Mouse (Mus musculus) CH12.LX (cell line): ENCODE results near the gene Egfl8. TPM values are rescaled to one million over a fixed set of nuclear protein-coding genes. Genes with fewer than 3 reads are reported as not detected.

ENCODE experiments used
- DNase-seq: peaks from one replicate; pipeline ENCODE4 v3.0.0-alpha.2; 2013; ENCODE audit errors: extremely low read depth
- H3K27ac ChIP-seq: 2 replicates; pipeline ENCODE4 v1.5.1; 2012; ENCODE audit warnings: low read depth, mild to moderate bottlenecking, control low read depth, moderate library complexity; ENCODE audit not compliant: insufficient read depth
- H3K27me3 ChIP-seq: replicated peaks from 2 replicates; pipeline ENCODE3; 2012; ENCODE audit warnings: inconsistent platforms
- H3K36me3 ChIP-seq, 2 experiments: replicated peaks in 1 of 2; 2 replicates each; pipeline versions ENCODE3 to v1.6.1; 2012; ENCODE audit warnings: inconsistent platforms in 1 of 2, low read length in 1 of 2, mild to moderate bottlenecking in 1 of 2, mixed read lengths in 1 of 2, moderate library complexity in 1 of 2; ENCODE audit not compliant: control insufficient read depth in 1 of 2, insufficient read depth in 1 of 2
- H3K4me1 ChIP-seq, 2 experiments: 2 replicates each; pipeline ENCODE4 v1.6.1; 2012; ENCODE audit warnings: inconsistent platforms in 1 of 2, moderate library complexity in 1 of 2; ENCODE audit not compliant: insufficient read depth in 2 of 2, control insufficient read depth in 1 of 2
- H3K4me2 ChIP-seq: 2 replicates; pipeline ENCODE4 v1.6.1; 2012; ENCODE audit warnings: low read depth, mild to moderate bottlenecking, control low read depth; ENCODE audit not compliant: poor library complexity, insufficient read depth, severe bottlenecking
- H3K4me3 ChIP-seq, 3 experiments: fragments of 150-350 bp in 1 of 3; sonication (generic) in 1 of 3; replicated peaks in 1 of 3; 2 replicates each; pipeline versions ENCODE3 to v1.5.1; 2011 to 2012; ENCODE audit warnings: low read depth in 2 of 3, low read length in 2 of 3, mild to moderate bottlenecking in 2 of 3, moderate library complexity in 2 of 3, control low read depth in 1 of 3, improper control_type of control experiment in 1 of 3, inconsistent platforms in 1 of 3, mixed read lengths in 1 of 3; ENCODE audit not compliant: poor library complexity in 1 of 3
- H3K79me2 ChIP-seq: replicated peaks from 2 replicates; pipeline ENCODE4 v1.6.1; 2012; ENCODE audit warnings: mild to moderate bottlenecking, moderate library complexity; ENCODE audit not compliant: control insufficient read depth, poor library complexity, insufficient read depth, severe bottlenecking; ENCODE audit errors: extremely low read depth
- H3K9ac ChIP-seq: 2 replicates; pipeline ENCODE4 v1.6.1; 2012; ENCODE audit warnings: low read depth, mild to moderate bottlenecking, control low read depth, moderate library complexity; ENCODE audit not compliant: insufficient read depth
- H3K9me3 ChIP-seq: replicated peaks from 2 replicates; pipeline ENCODE3; 2012; ENCODE audit warnings: low read length, inconsistent platforms, mixed read lengths
- BHLHE40 ChIP-seq: IDR thresholded peaks from 2 replicates; pipeline ENCODE4 v1.6.1; 2011; ENCODE audit warnings: mild to moderate bottlenecking, low read depth, low read length, improper control_type of control experiment
- CHD1 ChIP-seq: IDR thresholded peaks from 2 replicates; pipeline ENCODE4 v1.6.1; 2012; ENCODE audit warnings: low read depth, low read length, improper control_type of control experiment, inconsistent platforms
- CTCF ChIP-seq, 2 experiments: IDR thresholded peaks in 1 of 2; conservative IDR thresholded peaks in 1 of 2; 2 replicates each; pipeline ENCODE4 v1.5.1; 2011 to 2012; ENCODE audit warnings: low read depth in 2 of 2, low read length in 2 of 2, improper control_type of control experiment in 1 of 2, inconsistent platforms in 1 of 2, mild to moderate bottlenecking in 1 of 2, moderate library complexity in 1 of 2
- E2F4 ChIP-seq: IDR thresholded peaks from 2 replicates; pipeline ENCODE4 v1.6.1; 2011; ENCODE audit warnings: low read depth, low read length, improper control_type of control experiment; ENCODE audit not compliant: insufficient replicate concordance
- ELF1 ChIP-seq: IDR thresholded peaks from 2 replicates; pipeline ENCODE4 v1.6.1; 2014; ENCODE audit warnings: low read depth, mild to moderate bottlenecking, inconsistent platforms, low read length, improper control_type of control experiment
- IRF4 ChIP-seq: IDR thresholded peaks from 2 replicates; pipeline ENCODE4 v1.6.1; 2014; ENCODE audit warnings: low read depth, mild to moderate bottlenecking, inconsistent platforms, low read length, improper control_type of control experiment
- JUN ChIP-seq: IDR thresholded peaks from 2 replicates; pipeline ENCODE4 v1.6.1; 2011; ENCODE audit warnings: low read depth, mild to moderate bottlenecking, low read length, improper control_type of control experiment, moderate library complexity; ENCODE audit not compliant: insufficient read depth
- JUND ChIP-seq: conservative IDR thresholded peaks from 2 replicates; pipeline ENCODE4 v1.6.1; 2011; ENCODE audit warnings: low read depth, low read length, improper control_type of control experiment
- KAT2A ChIP-seq: IDR thresholded peaks from 2 replicates; pipeline ENCODE4 v1.6.1; 2012; ENCODE audit warnings: low read length, improper control_type of control experiment, inconsistent platforms; ENCODE audit not compliant: insufficient replicate concordance
- MAFK ChIP-seq: IDR thresholded peaks from 2 replicates; pipeline ENCODE4 v1.6.1; 2011; ENCODE audit warnings: low read length, improper control_type of control experiment; ENCODE audit not compliant: insufficient replicate concordance
- MAX ChIP-seq: IDR thresholded peaks from 2 replicates; pipeline ENCODE4 v1.6.1; 2011; ENCODE audit warnings: low read length, improper control_type of control experiment
- MXI1 ChIP-seq: IDR thresholded peaks from 2 replicates; pipeline ENCODE4 v1.6.1; 2011; ENCODE audit warnings: mild to moderate bottlenecking, low read depth, low read length, improper control_type of control experiment
- NELFE ChIP-seq: IDR thresholded peaks from 2 replicates; pipeline ENCODE4 v1.6.1; 2011; ENCODE audit warnings: low read depth, low read length, improper control_type of control experiment
- NRF1 ChIP-seq: IDR thresholded peaks from 2 replicates; pipeline ENCODE4 v1.6.1; 2014; ENCODE audit warnings: low read depth, mild to moderate bottlenecking, inconsistent platforms, low read length, improper control_type of control experiment, moderate library complexity
- RAD21 ChIP-seq: IDR thresholded peaks from 2 replicates; pipeline ENCODE4 v1.6.1; 2011; ENCODE audit warnings: low read depth, mild to moderate bottlenecking, low read length, improper control_type of control experiment, moderate library complexity
- SIN3A ChIP-seq: IDR thresholded peaks from 2 replicates; pipeline ENCODE4 v1.6.1; 2012; ENCODE audit warnings: low read length, improper control_type of control experiment, inconsistent platforms
- SMC3 ChIP-seq: IDR thresholded peaks from 2 replicates; pipeline ENCODE4 v1.6.1; 2011; ENCODE audit warnings: low read depth, low read length, improper control_type of control experiment
- UBTF ChIP-seq: IDR thresholded peaks from 2 replicates; pipeline ENCODE4 v1.6.1; 2012; ENCODE audit warnings: low read depth, mild to moderate bottlenecking, inconsistent platforms, low read length, improper control_type of control experiment, moderate library complexity
- USF2 ChIP-seq: conservative IDR thresholded peaks from 2 replicates; pipeline ENCODE4 v1.6.1; 2011; ENCODE audit warnings: low read depth, low read length, improper control_type of control experiment
- ZMIZ1 ChIP-seq: IDR thresholded peaks from 2 replicates; pipeline ENCODE4 v1.6.1; 2012; ENCODE audit warnings: low read depth, mild to moderate bottlenecking, inconsistent platforms, low read length, improper control_type of control experiment
- ZNF384 ChIP-seq: IDR thresholded peaks from 2 replicates; pipeline ENCODE4 v1.6.1; 2012; ENCODE audit warnings: low read depth, low read length, improper control_type of control experiment, inconsistent platforms
- dilution Hi-C: fragments of 300-500 bp; cut with MboI; formaldehyde crosslinking; loops from 2 replicates; pipeline ENCODE4 v1.14.3; 2020; ENCODE audit warnings: low sequenced_read_pairs; ENCODE audit not compliant: extremely low pct_unique_long_range_greater_than_20kb, extremely low pct_ligation_motif_present
- in situ Hi-C: fragments of 300-500 bp; cut with MboI; formaldehyde crosslinking; loops from 3 replicates; pipeline ENCODE4 v1.14.3; 2019; ENCODE audit warnings: low sequenced_read_pairs, low pct_ligation_motif_present, low pct_unique_long_range_greater_than_20kb, mixed read lengths
- polyA plus RNA-seq: library from polyadenylated mRNA; unstranded; fragments of >175 nt; gene quantifications from 2 replicates; pipeline ENCODE4 v1.2.1, GENCODE M21; 2012; ENCODE audit warnings: low read depth; ENCODE audit not compliant: insufficient read length
- total RNA-seq, 2 experiments: library from RNA; depleted of rRNA; stranded (reverse); fragments of 300-350 nt in 1 of 2; fragments of >200 nt in 1 of 2; gene quantifications; 2 replicates each; pipeline ENCODE4 v1.2.3; 2012 to 2014

Gene Egfl8
- total and polyA plus RNA-seq, 3 experiments: not detected

DNA sequence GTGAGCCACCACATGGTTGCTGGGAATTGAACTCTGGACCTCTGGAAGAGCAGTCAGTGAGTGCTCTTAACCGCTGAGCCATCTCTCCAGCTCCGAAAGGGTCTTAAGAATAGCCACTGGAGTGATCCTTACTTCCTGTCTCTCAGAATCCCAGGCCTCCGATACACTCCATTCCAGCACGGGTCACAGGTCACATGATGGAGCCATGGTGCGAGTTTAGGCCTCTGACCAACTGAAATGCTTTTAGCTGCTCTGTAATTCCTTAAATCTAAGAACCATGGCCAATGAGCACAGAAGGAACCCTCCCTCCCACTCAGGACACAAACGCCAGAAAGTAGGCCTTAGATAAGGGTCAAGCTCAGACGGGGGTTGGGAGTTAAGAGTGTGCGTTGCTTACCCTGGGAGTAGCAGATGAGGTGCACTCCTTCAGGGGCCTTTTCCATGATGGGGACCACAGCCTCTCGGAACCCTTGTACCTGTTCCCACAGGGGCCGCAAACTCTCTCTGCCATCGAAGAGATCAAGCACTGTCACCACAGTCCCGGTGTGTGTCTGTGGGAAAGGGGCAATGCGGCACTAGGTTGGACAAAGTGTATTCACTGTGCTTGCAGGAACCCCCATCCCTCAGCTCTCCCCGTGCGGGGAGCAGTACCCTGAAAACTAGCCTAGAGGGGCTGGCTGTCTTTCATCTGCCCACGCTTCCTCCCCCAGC lies 10.4 kb upstream of the Egfl8 start:
- H3K79me2 ChIP-seq: no peaks in the 10 kb centered on the region
- dilution Hi-C loops: no loop called here
- H3K9ac ChIP-seq: no peak overlapping the region
- H3K27me3 ChIP-seq: peaks cover 45% of the 10 kb centered on the region
- H3K9me3 ChIP-seq: peaks cover 2% of the 10 kb centered on the region
- DNase-seq: no peak
- H3K4me3 ChIP-seq: no peak overlapping the region
- in situ Hi-C loops: no loop called here
- H3K4me2 ChIP-seq: no peak overlapping the region
- no peak overlapping the region for H3K27ac ChIP-seq
- H3K36me3 ChIP-seq: no peaks in the 10 kb centered on the region
- TF ChIP-seq MAFK (no peak), SIN3A (no peak), CTCF (conservative IDR thresholded peaks at IDR 0.05 in 1 of 2, IDR thresholded peaks at IDR 0.05 in 1 of 2; ENCODE audit: low read depth in 2 of 2, low read length in 2 of 2) (no peak), USF2 (no peak), MXI1 (no peak), BHLHE40 (no peak), IRF4 (no peak), KAT2A (no peak)
- H3K4me1 ChIP-seq: peaks cover 2 to 3% of the 10 kb centered on the region in 2 experiments; a peak in 2 of 4 replicates

DNA sequence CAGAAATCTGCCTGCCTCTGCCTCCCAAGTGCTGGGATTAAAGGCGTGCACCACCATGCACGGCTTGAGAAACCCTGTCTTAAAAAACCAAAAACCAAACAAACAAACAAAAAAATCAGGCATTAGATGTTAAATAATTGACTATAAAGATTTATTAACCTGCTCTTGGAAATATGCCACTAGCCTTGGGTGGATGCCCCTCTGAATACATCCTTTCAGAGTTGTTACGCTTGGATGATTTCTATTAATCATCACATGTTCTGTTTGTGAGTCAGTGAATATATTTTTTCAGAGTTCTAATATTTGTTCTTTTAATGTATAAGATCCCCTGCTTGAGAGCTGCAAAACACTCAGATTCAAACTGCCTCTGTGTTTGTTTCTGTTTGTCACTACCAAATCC lies 9.2 kb upstream of the Egfl8 start:
- H3K27ac ChIP-seq: no peak overlapping the region
- H3K36me3 ChIP-seq: no peaks in the 10 kb centered on the region
- no peak overlapping the region for H3K4me3 ChIP-seq
- DNase-seq: no peak
- in situ Hi-C loops (no loop called here), dilution Hi-C loops (no loop called here)
- peaks cover 2% of the 10 kb centered on the region for H3K9me3 ChIP-seq
- H3K4me1 ChIP-seq: peaks cover 2 to 3% of the 10 kb centered on the region in 2 experiments; a peak in 2 of 4 replicates
- TF ChIP-seq MAX (no peak), JUND (no peak), MXI1 (no peak), ELF1 (no peak), USF2 (no peak), IRF4 (no peak), SMC3 (no peak)
- peaks cover 45% of the 10 kb centered on the region for H3K27me3 ChIP-seq
- no peak overlapping the region for H3K4me2 ChIP-seq
- H3K79me2 ChIP-seq: no peaks in the 10 kb centered on the region
- H3K9ac ChIP-seq: no peak overlapping the region

DNA sequence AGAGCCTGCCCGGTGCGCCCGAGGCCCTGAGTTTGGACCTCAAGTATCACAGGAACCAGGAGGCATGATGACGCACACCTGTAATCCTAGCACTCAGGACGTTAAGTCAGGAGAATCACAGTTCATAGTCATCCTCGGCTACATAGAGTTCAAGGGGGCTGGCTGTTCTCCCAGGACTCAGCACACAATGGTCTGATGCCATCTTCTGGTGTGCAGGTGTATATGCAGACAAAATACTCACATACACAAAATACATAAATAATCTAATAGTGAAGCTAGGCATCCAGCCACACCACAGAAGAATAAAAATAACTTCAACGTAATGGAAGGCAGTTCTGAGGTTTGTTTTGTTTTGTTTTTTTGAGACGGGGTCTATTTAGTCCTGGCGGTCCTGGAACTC lies 7.4 kb upstream of the Egfl8 start:
- H3K4me1 ChIP-seq: peaks cover 4 to 6% of the 10 kb centered on the region in 2 experiments; a peak in 3 of 4 replicates
- no peak overlapping the region for H3K27ac ChIP-seq
- H3K4me2 ChIP-seq: no peak overlapping the region
- no peaks in the 10 kb centered on the region for H3K79me2 ChIP-seq
- peaks cover 2% of the 10 kb centered on the region for H3K9me3 ChIP-seq
- in situ Hi-C loops (no loop called here), dilution Hi-C loops (no loop called here)
- no peak for DNase-seq
- H3K27me3 ChIP-seq: peaks cover 29% of the 10 kb centered on the region
- TF ChIP-seq SMC3: peak; percentile 43
- no peak for TF ChIP-seq NELFE
- TF ChIP-seq CHD1: no peak
- peak in 1 of 2 experiments; percentile 67; a peak in 3 of 4 replicates for TF ChIP-seq CTCF (conservative IDR thresholded peaks at IDR 0.05 in 1 of 2, IDR thresholded peaks at IDR 0.05 in 1 of 2; ENCODE audit: low read depth in 2 of 2, low read length in 2 of 2)
- no peak for TF ChIP-seq KAT2A
- no peak for TF ChIP-seq UBTF
- no peak for TF ChIP-seq SIN3A
- TF ChIP-seq ZNF384: no peak
- TF ChIP-seq MAFK: no peak
- no peak for TF ChIP-seq NRF1
- TF ChIP-seq RAD21: peak; percentile 72
- TF ChIP-seq ZMIZ1: no peak
- TF ChIP-seq JUN: no peak
- no peak for TF ChIP-seq E2F4
- TF ChIP-seq MXI1: no peak
- H3K9ac ChIP-seq: no peak overlapping the region
- no peak overlapping the region for H3K4me3 ChIP-seq
- no peaks in the 10 kb centered on the region for H3K36me3 ChIP-seq
